Mouse (Mus musculus) megakaryocyte, embryonic 14.5 days (primary cell): ENCODE data around the gene Uqcrh. TPM values are rescaled to one million over a fixed set of nuclear protein-coding genes. Genes with fewer than 3 reads are reported as not detected.

Experiments
- H3K27me3 ChIP-seq: replicated peaks from 2 replicates; pipeline ENCODE3; 2012; ENCODE audit warnings: inconsistent platforms
- H3K36me3 ChIP-seq: replicated peaks from 2 replicates; pipeline ENCODE3; 2012; ENCODE audit warnings: low read length, inconsistent platforms, mixed read lengths
- H3K4me1 ChIP-seq: 2 replicates; pipeline ENCODE4 v1.6.1; 2012; ENCODE audit warnings: inconsistent platforms
- H3K4me3 ChIP-seq: replicated peaks from 2 replicates; pipeline ENCODE3; 2012; ENCODE audit warnings: moderate library complexity, mild to moderate bottlenecking, inconsistent platforms
- H3K9me3 ChIP-seq: 2 replicates; pipeline ENCODE4 v1.6.1; 2012; ENCODE audit warnings: inconsistent platforms
- FLI1 ChIP-seq: IDR thresholded peaks from 2 replicates; pipeline ENCODE4 v1.6.1; 2012; ENCODE audit warnings: low read length, inconsistent platforms, mixed read lengths
- GATA1 ChIP-seq: IDR thresholded peaks from 3 replicates; pipeline ENCODE4 v1.6.1; 2012; ENCODE audit warnings: mixed read lengths, low read length, inconsistent platforms, borderline replicate concordance
- polyA plus RNA-seq: library from polyadenylated mRNA; stranded (reverse); fragments of >175 nt; gene quantifications from 2 replicates; pipeline ENCODE4 v1.2.3, GENCODE M21; 2012; ENCODE audit warnings: low replicate concordance; ENCODE audit not compliant: insufficient read depth

The Uqcrh gene
- polyA plus RNA-seq, 1 experiment, result 73.9 TPM

GRCm38 (mm10) chr4:116059012-116059726 is 15.7 kb downstream of the Uqcrh start:
- no peak for TF ChIP-seq FLI1
- no peak for TF ChIP-seq GATA1
- peaks cover 7% of the 10 kb centered on the region for H3K4me1 ChIP-seq
- no peaks in the 10 kb centered on the region for H3K9me3 ChIP-seq
- no peaks in the 10 kb centered on the region for H3K36me3 ChIP-seq
- no peaks in the 10 kb centered on the region for H3K27me3 ChIP-seq
- no peak overlapping the region for H3K4me3 ChIP-seq

DNA sequence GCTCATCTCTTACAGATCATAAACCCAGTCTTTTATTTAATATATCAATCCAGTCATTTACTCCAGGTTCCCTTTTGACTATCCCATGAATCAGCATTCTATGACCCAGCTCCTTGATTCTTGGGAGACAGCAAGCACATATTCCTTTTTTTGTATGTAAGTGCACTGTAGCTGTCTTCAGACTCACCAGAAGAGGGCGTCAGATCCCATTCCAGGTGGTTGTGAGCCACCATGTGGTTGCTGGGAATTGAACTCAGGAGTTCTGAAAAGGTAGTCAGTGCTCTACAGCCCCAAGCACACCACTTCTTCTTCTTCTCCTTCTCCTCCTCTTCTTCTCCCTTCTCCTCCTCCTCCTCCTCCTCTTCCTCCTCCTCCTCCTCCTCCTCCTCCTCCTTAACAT is 17.3 kb downstream of the Uqcrh start:
- Histone ChIP-seq H3K4me1 (peaks cover 15% of the 10 kb centered on the region), H3K36me3 (no peaks in the 10 kb centered on the region), H3K4me3 (no peak overlapping the region), H3K27me3 (no peaks in the 10 kb centered on the region), H3K9me3 (no peaks in the 10 kb centered on the region)
- no peak for TF ChIP-seq GATA1
- no peak for TF ChIP-seq FLI1

DNA sequence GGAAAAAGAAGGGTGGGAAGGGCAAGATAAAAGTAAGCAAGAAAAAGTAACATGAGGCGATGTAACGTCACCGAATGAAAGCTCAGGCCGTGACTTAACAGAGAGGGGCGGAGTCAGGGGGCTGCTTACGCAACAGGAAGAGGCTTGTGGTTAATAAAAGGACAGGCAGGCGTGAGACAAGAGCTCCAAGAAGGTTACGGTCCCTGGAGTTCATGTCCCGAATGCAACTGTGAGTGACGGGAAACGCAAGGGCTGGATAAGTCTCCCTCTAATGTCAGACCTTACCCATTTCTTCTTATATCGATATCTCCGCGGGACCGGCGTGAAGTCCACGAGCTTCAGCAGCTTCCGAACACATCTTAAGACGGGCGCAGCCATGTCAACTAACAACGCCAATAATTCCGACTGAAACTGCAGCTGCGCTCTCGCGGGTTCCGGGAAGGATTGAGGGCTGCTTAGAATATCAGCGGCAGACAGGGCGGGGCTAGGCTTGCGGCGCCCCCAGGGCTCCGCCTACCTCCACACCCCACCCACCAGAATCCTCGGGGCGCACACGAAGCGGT is 21.4 kb downstream of the Uqcrh start, which contains the start of gene Nsun4:
Gene Nsun4 (minus strand): TSS at position 478 of the 563 bp plus-strand sequence.
- peaks cover 27% of the 10 kb centered on the region for H3K36me3 ChIP-seq
- no peaks in the 10 kb centered on the region for H3K27me3 ChIP-seq
- H3K4me1 ChIP-seq, result peaks cover 37% of the 10 kb centered on the region
- H3K9me3 ChIP-seq, result no peaks in the 10 kb centered on the region
- peak within 1 kb of the TSS; percentile 94 for H3K4me3 ChIP-seq
- TF ChIP-seq GATA1 (no peak), FLI1 (no peak)

DNA sequence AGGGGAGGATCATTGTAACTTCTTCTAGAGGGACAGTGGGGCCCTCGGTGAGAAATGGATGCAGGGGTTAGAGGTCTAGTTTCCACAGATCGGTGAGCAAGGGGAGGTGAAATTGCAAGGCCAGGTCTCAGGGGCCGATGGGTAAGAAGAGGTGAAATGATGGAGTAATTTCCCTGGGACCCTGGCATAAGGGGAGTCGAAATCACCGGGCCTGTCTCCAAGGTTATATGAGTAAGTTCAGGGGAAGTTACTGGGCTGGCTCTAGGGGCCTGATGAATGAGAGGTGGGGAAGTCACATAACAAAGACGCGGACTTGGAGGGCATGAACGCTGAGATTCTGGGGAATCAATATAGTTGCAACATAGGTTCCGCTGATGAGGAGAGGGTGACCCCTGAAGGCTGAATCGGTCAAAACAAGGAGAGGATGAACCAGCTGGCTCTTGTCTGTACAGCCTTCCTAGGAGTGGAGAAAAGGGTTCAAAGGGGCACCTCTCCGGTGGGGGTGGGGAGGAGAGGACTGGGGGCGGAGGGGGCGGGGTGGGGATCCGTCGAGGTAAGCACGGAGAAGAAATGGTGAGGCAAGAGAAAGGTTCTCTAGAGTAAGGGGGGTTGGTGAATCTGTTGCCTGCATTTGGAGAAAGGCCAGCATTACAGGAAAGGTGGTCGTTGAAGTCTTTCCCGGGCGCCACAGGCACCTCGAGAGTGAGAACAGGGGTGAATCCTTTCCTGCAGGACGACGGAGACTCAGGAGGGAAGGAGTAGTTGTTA is 22.2 kb downstream of the Uqcrh start:
- H3K36me3 ChIP-seq, result peaks cover 34% of the 10 kb centered on the region
- TF ChIP-seq GATA1, result no peak
- no peak for TF ChIP-seq FLI1
- peak overlapping the region; percentile 94 for H3K4me3 ChIP-seq
- no peaks in the 10 kb centered on the region for H3K27me3 ChIP-seq
- H3K4me1 ChIP-seq, result peaks cover 37% of the 10 kb centered on the region
- H3K9me3 ChIP-seq, result no peaks in the 10 kb centered on the region

DNA sequence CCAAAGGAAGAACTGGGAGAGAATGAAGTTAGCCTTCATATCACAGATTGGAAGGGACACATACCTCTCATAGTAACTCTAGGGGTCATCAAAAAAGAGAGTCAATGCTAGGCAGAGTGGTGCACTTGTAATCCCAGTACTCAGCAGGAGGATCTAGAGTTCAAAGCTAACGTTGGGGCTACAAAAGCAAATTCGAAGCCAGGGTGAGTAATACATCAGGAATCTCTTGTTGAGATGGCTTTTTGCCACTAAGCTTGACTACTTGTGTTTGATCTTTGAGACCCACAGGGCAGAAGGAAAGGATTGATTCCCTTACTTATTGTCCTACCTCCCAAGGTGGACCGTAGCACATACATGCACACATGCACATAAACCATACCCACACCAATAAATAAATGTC is 25.7 kb downstream of the Uqcrh start:
- TF ChIP-seq FLI1 (no peak), GATA1 (no peak)
- no peaks in the 10 kb centered on the region for H3K9me3 ChIP-seq
- H3K27me3 ChIP-seq, result no peaks in the 10 kb centered on the region
- peaks cover 34% of the 10 kb centered on the region for H3K4me1 ChIP-seq
- H3K4me3 ChIP-seq, result no peak overlapping the region
- peaks cover 52% of the 10 kb centered on the region for H3K36me3 ChIP-seq

GRCm38 (mm10) chr4:116048130-116048920 is 26.5 kb downstream of the Uqcrh start:
- H3K4me3 ChIP-seq, result no peak overlapping the region
- no peaks in the 10 kb centered on the region for H3K27me3 ChIP-seq
- H3K9me3 ChIP-seq, result no peaks in the 10 kb centered on the region
- TF ChIP-seq GATA1 (no peak), FLI1 (no peak)
- H3K4me1 ChIP-seq, result peaks cover 28% of the 10 kb centered on the region
- H3K36me3 ChIP-seq, result peaks cover 60% of the 10 kb centered on the region

DNA sequence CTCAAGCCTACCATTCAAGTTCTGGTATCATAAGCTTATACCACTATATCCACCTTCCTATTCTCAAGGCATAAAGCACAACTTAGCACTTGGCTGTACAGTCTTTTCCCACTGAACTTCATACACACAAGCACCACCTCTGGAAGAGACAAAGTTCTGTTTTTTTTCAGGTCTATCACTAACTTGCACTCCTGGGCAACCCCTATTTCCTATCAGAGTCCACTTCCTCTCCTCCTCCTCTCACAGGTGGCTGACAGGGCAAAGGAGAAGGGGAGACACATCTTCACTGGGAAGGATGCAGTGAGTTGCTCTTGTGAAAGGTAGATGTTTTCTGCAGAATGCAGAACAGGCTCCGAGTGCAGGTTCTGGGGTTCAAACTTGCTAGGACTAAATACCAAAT is 27.2 kb downstream of the Uqcrh start:
- Histone ChIP-seq H3K9me3 (no peaks in the 10 kb centered on the region), H3K4me3 (no peak overlapping the region), H3K27me3 (no peaks in the 10 kb centered on the region), H3K36me3 (peaks cover 66% of the 10 kb centered on the region), H3K4me1 (peaks cover 23% of the 10 kb centered on the region)
- TF ChIP-seq FLI1 (no peak), GATA1 (no peak)

- H3K27me3 ChIP-seq, result no peaks in the 10 kb centered on the region
- H3K36me3 ChIP-seq, result peaks cover 73% of the 10 kb centered on the region
- H3K4me1 ChIP-seq, result peaks cover 13% of the 10 kb centered on the region
- H3K4me3 ChIP-seq, result no peak overlapping the region
- TF ChIP-seq GATA1 (no peak), FLI1 (no peak)
- no peaks in the 10 kb centered on the region for H3K9me3 ChIP-seq
Observed at GRCm38 (mm10) chr4:116046604-116047003, 28.3 kb downstream of the Uqcrh start.

- Histone ChIP-seq H3K27me3 (no peaks in the 10 kb centered on the region), H3K4me3 (no peak overlapping the region), H3K9me3 (no peaks in the 10 kb centered on the region), H3K4me1 (peaks cover 7% of the 10 kb centered on the region; the same call in 1 of the 2 replicates), H3K36me3 (peaks cover 74% of the 10 kb centered on the region)
- TF ChIP-seq GATA1 (no peak), FLI1 (no peak)
Observed at GRCm38 (mm10) chr4:116042186-116042585, 32.7 kb downstream of the Uqcrh start.
